Mouse (Mus musculus): ENCODE measurements around the gene Thpo. TPM values are rescaled to one million over a fixed set of nuclear protein-coding genes. Genes with fewer than 3 reads are reported as not detected.

Gene Thpo
- polyA plus RNA-seq (2015; fragmentation: Nextera tagmentation; extraction: Ambion mirVana), result 0.62 and 0.83 TPM in 2 replicates

DNA sequence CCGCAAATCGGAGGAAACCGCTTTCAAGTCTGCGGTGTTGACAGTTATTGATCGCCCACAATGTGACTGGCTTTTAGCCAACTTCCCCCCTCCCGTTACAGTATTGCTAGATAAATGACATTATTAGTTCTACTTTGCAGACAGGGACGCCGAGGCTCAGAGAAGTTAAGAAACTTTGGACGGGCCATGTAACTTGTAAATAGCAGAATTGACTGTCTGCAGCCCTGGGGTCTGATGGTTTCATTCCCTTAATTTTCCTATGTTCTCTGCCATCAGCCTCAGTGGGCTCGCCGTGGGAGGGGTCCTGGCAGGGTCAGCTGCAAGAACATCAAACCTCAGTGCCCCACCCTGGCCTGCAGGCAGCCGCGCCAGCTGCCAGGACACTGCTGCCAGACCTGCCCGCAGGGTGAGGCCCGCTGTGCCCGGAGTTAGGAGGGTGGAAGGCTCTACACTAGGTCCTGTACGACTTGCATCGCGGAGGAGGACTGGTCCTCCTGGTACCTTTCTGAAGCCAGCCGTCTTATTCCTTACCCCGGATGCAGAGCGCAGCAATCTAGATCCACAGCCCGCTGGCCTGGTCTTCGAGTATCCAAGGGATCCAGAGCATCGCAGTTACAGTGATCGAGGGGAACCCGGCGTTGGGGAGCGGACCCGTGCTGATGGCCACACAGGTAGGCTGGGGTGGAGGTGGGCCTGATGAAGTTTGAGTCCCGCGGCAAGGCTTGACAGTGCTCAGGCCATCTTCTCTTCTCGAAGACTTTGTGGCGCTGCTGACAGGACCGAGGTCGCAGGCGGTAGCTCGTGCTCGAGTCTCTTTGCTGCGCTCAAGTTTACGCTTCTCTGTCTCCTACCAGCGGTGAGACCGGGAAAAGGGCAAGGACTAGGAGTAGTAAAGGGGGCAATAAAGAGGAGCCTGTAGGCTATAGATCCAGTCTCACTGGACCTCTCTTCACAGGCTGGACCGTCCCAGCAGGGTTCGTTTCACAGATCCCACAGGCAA, at the start of gene Thpo:
Gene Thpo, minus strand, starts transcription at position 781 of the 1,000 bp plus-strand sequence.
- Histone ChIP-seq H3K4me3 (replicated peaks; ENCODE audit: low read depth, low read length) (peak within 1 kb of the TSS; percentile 58), H3K27ac (no peak within 1 kb of the TSS), H3K9me3 (replicated peaks; ENCODE audit: low read length) (no peaks in the 10 kb centered on the region), H3K4me1 (replicated peaks; ENCODE audit: insufficient read depth, low read length) (peaks cover 8% of the 10 kb centered on the region; the same call in 1 of the 2 replicates), H3K9ac (ENCODE audit: low read depth, low read length) (peak within 1 kb of the TSS; percentile 62), H3K36me3 (ENCODE audit: insufficient read depth, low read length) (no peaks in the 10 kb centered on the region), H3K27me3 (ENCODE audit: insufficient read depth, low read length) (peaks cover 3% of the 10 kb centered on the region; the same call in 1 of the 2 replicates), H3K4me2 (ENCODE audit: low read length) (peak within 1 kb of the TSS; percentile 100)
- 6% methylated on average over 45 of the region's 45 CpGs for WGBS
- DNase-seq (ENCODE audit: low spot score), result peak; percentile 40
- no peak; the same call in 1 of the 2 replicates for TF ChIP-seq CTCF (IDR thresholded peaks at IDR 0.05; ENCODE audit: low read depth)
- ATAC-seq (replicated peaks; ENCODE audit: low FRiP score, low read depth), result no peak

DNA sequence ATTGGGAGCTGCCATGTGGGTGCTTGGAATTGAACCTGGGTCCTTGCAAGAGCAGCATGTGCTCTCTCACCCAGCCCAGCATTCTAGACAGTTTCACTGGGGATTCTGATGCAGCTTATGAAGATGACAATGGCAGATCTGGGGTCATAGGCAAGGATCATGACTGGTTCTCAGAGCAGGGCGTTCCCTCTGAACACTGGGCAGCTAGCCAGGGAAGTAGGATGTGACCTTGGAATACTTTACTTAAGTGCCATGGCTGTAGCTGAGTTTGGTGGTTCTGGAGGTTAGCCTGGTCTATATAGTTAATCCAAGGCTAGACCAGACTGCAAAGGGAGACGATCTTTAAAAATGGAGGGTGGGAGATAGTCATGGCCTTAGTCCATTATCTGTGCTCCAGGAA, 49.6 kb upstream of the Thpo start:
- ATAC-seq (replicated peaks; ENCODE audit: low FRiP score, low read depth) (no peak), DNase-seq (ENCODE audit: low spot score) (no peak)
- Histone ChIP-seq H3K4me2 (ENCODE audit: low read length) (no peak overlapping the region), H3K9me3 (replicated peaks; ENCODE audit: low read length) (no peaks in the 10 kb centered on the region), H3K36me3 (ENCODE audit: insufficient read depth, low read length) (no peaks in the 10 kb centered on the region), H3K4me1 (replicated peaks; ENCODE audit: insufficient read depth, low read length) (no peaks in the 10 kb centered on the region), H3K4me3 (replicated peaks; ENCODE audit: low read depth, low read length) (no peak overlapping the region), H3K9ac (ENCODE audit: low read depth, low read length) (no peak overlapping the region), H3K27me3 (ENCODE audit: insufficient read depth, low read length) (no peaks in the 10 kb centered on the region), H3K27ac (no peak overlapping the region)
- 79% methylated on average over 2 of the region's 2 CpGs for WGBS
- TF ChIP-seq CTCF (IDR thresholded peaks at IDR 0.05; ENCODE audit: low read depth), result no peak

DNA sequence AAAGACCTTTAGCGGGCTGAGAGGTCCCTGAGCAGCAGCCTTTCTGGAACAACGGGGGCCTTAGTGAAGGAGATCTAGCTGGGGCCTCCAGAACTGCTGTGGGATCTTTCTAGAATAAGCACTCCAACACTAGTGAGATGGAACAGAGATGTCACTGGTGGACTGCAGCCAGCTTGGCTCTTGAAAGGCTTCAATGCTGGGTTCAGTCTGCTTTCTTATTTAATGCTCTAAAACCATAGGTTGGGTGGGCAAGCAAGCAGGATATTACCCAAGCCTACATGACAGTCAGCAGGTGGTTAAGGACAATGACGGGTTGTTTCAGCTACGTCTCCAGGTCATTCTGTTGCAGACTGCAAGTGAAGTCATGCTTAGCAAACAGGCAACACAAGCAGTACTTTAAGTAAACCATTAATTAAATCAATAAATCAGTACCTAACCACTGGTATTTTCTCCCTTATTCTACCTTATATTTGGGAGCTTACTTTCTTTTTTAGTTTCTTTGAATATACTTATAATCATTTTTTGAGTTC, 46.9 kb upstream of the Thpo start:
- no peak for TF ChIP-seq CTCF (IDR thresholded peaks at IDR 0.05; ENCODE audit: low read depth)
- DNase-seq (ENCODE audit: low spot score) (no peak), ATAC-seq (replicated peaks; ENCODE audit: low FRiP score, low read depth) (no peak)
- H3K4me3 ChIP-seq (replicated peaks; ENCODE audit: low read depth, low read length), result no peak overlapping the region
- H3K9me3 ChIP-seq (replicated peaks; ENCODE audit: low read length), result no peaks in the 10 kb centered on the region
- H3K9ac ChIP-seq (ENCODE audit: low read depth, low read length), result no peak overlapping the region
- 54% methylated on average over 4 of the region's 4 CpGs for WGBS
- no peaks in the 10 kb centered on the region for H3K27me3 ChIP-seq (ENCODE audit: insufficient read depth, low read length)
- no peak overlapping the region for H3K4me2 ChIP-seq (ENCODE audit: low read length)
- H3K27ac ChIP-seq, result no peak overlapping the region
- H3K36me3 ChIP-seq (ENCODE audit: insufficient read depth, low read length), result no peaks in the 10 kb centered on the region
- H3K4me1 ChIP-seq (replicated peaks; ENCODE audit: insufficient read depth, low read length), result no peaks in the 10 kb centered on the region

DNA sequence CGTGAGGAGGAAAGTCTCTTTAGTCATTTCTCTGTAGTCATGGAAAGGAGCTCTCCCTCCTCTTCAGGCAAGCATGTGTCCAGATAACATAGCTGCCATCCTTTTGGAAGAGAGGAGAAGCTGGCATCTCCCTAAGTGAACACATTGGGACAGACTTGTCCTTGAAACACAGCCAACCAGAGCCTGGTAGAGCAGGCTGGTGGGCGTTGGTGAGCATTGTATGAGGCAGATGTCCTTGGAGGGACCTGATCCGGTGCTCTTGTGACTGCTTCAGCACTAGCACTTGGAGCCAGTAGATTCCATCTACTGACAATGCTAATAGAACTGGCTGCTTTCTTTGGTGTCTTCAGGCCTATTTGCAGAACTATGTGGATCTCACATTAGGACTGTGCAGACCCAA, 45.5 kb upstream of the Thpo start:
- H3K9ac ChIP-seq (ENCODE audit: low read depth, low read length), result no peak overlapping the region
- H3K9me3 ChIP-seq (replicated peaks; ENCODE audit: low read length), result no peaks in the 10 kb centered on the region
- no peak overlapping the region for H3K4me3 ChIP-seq (replicated peaks; ENCODE audit: low read depth, low read length)
- H3K4me2 ChIP-seq (ENCODE audit: low read length), result no peak overlapping the region
- no peak for TF ChIP-seq CTCF (IDR thresholded peaks at IDR 0.05; ENCODE audit: low read depth)
- ATAC-seq (replicated peaks; ENCODE audit: low FRiP score, low read depth) (no peak), DNase-seq (ENCODE audit: low spot score) (no peak)
- no peaks in the 10 kb centered on the region for H3K27me3 ChIP-seq (ENCODE audit: insufficient read depth, low read length)
- H3K4me1 ChIP-seq (replicated peaks; ENCODE audit: insufficient read depth, low read length), result no peaks in the 10 kb centered on the region
- no peak overlapping the region for H3K27ac ChIP-seq
- H3K36me3 ChIP-seq (ENCODE audit: insufficient read depth, low read length), result no peaks in the 10 kb centered on the region
- WGBS, result 83% methylated on average over 3 of the region's 3 CpGs

DNA sequence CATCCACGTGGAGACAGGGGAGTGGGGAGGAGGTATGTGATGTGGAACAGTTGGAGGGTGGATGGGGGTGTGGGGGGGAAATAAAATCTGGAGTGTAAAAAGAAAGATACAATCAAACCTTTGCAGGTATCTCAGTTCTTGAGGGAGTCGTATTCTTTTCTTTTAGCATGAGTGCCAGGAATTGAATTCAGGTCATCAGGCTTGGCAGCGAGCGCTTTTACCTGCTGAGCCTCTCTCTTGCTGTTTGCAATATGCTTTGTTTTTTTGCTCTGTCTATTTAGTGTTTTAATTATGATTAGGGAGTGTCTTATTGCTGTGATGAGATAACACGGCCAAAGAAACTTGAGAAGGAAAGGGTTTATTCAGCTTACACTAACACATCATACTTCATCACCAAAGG, 40.7 kb upstream of the Thpo start:
- Histone ChIP-seq H3K27ac (no peak overlapping the region), H3K27me3 (ENCODE audit: insufficient read depth, low read length) (no peaks in the 10 kb centered on the region), H3K4me1 (replicated peaks; ENCODE audit: insufficient read depth, low read length) (no peaks in the 10 kb centered on the region), H3K4me3 (replicated peaks; ENCODE audit: low read depth, low read length) (no peak overlapping the region), H3K36me3 (ENCODE audit: insufficient read depth, low read length) (no peaks in the 10 kb centered on the region), H3K9me3 (replicated peaks; ENCODE audit: low read length) (no peaks in the 10 kb centered on the region), H3K4me2 (ENCODE audit: low read length) (no peak overlapping the region), H3K9ac (ENCODE audit: low read depth, low read length) (no peak overlapping the region)
- DNase-seq (ENCODE audit: low spot score), result no peak
- 67% methylated on average over 5 of the region's 5 CpGs for WGBS
- ATAC-seq (replicated peaks; ENCODE audit: low FRiP score, low read depth), result no peak
- TF ChIP-seq CTCF (IDR thresholded peaks at IDR 0.05; ENCODE audit: low read depth), result no peak

DNA sequence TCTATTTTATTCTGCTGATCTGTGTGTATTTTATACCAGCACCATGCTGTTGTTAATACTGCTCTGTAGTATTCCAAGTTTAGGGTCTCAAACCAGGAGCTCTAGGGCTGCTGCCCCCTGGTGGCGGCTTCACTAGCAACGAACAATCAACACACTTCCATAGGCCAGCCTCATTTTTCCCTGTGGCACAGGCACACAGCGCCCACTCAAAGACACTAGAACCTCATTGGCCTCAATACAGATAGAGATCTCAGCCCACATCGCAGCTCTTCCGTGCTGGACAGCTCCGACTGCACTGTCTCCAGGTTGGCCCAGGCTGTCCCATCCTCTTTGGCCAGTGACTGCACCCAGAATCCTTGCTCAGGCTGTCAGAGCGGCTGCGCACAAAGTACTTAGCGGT, 30.9 kb upstream of the Thpo start:
- H3K4me3 ChIP-seq (replicated peaks; ENCODE audit: low read depth, low read length), result no peak overlapping the region
- no peak overlapping the region for H3K27ac ChIP-seq
- DNase-seq (ENCODE audit: low spot score) (peak; percentile 53), ATAC-seq (replicated peaks; ENCODE audit: low FRiP score, low read depth) (no peak)
- TF ChIP-seq CTCF (IDR thresholded peaks at IDR 0.05; ENCODE audit: low read depth), result peak; percentile 73
- H3K27me3 ChIP-seq (ENCODE audit: insufficient read depth, low read length), result no peaks in the 10 kb centered on the region
- no peaks in the 10 kb centered on the region for H3K36me3 ChIP-seq (ENCODE audit: insufficient read depth, low read length)
- no peaks in the 10 kb centered on the region for H3K4me1 ChIP-seq (replicated peaks; ENCODE audit: insufficient read depth, low read length)
- no peak overlapping the region for H3K9ac ChIP-seq (ENCODE audit: low read depth, low read length)
- WGBS, result 49% methylated on average over 9 of the region's 9 CpGs
- no peaks in the 10 kb centered on the region for H3K9me3 ChIP-seq (replicated peaks; ENCODE audit: low read length)
- H3K4me2 ChIP-seq (ENCODE audit: low read length), result no peak overlapping the region
